Mouse (Mus musculus) heart, adult 18-20 months (tissue): ENCODE measurements at regions not wholly inside any gene's neighbourhood (a gene's known extent, or its start where the extent isn't known, plus 50 kb on each side); places are given as distances from the start of the nearest gene placed in this dataset.

ENCODE experiments used
- DNase-seq, 2 experiments: peaks; one replicate each; pipeline ENCODE4 v3.0.0; 2021 to 2022; ENCODE audit warnings: mixed read lengths in 1 of 2

- DNase-seq: no peak
These were observed 190.1 kb upstream of the Arid1b start for GRCm38 (mm10) chr17:4804013-4804412.

- DNase-seq: peak; percentile 41 to 66
These were observed 188.1 kb upstream of the Arid1b start for GRCm38 (mm10) chr17:4806051-4806450.

DNA sequence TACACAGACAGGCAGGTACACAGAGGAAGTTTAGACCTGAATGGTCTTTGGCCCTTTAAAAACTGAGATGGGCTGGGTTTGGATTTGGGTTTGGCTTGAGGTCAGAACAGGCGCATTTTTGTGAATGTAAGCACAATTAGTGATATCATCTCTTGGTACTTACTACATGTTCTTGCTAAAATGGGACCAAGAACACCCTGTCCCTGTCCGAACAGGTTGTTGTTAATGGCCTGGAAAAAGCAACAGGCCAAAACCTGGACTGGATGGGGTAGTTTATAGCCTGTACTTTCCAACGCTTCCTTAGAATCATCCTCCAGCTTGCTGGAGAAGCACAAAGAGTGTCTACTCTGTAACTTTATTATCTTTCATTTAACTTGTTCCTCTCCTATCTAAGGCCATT is 185.2 kb upstream of the Arid1b start:
- peak in 1 of 2 experiments; percentile 45 for DNase-seq

DNA sequence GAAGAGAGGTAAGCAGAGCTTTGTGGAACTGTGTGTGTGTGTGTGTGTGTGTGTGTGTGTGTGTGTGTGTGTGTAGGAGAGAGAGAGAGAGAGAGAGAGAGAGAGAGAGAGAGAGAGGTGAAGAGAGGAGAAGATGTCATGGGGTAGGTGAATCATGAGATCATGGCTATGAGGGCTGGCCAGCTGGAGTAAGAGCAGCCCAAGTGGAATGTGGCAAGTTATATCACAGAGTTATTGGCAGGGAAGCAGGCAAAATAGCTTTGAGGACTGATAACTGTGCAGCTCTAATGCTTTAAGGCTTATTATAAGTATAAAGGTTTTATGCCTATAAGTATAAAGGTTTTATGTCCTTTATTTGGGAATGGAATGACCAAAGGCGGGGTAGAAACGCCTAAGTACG is 180.9 kb upstream of the Arid1b start:
- peak in 1 of 2 experiments; percentile 29 for DNase-seq

GRCm38 (mm10) chr17:4813666-4814065 is 180.5 kb upstream of the Arid1b start:
- peak; percentile 37 to 51 for DNase-seq

- peak; percentile 8 to 9 for DNase-seq
These were observed 168.8 kb upstream of the Arid1b start for GRCm38 (mm10) chr17:4825221-4825895.

GRCm38 (mm10) chr17:4834065-4834464 is 160.1 kb upstream of the Arid1b start:
- peak; percentile 59 to 69 for DNase-seq

GRCm38 (mm10) chr17:4834571-4834970 is 159.6 kb upstream of the Arid1b start:
- DNase-seq: no peak

- no peak for DNase-seq
These were observed 158.9 kb upstream of the Arid1b start for GRCm38 (mm10) chr17:4835065-4835705.

DNA sequence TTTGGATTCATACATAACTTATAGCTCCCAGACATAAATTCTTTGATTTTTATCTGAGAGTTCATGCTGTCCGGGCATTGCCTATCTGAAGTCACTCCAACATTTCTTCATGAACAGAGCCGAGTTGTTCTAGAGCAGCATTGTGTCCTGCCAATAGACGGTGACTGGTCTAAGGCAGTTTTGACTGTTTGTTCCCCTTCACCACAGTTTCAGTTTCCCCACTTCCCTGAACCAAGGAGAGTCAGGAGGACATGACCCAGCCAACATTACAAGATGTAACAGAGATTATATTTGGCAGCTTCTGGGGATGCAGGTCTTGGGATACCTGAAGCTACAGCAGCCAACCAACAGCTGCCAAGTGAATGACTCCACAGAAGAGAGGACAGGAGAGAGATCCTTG is 154.0 kb upstream of the Arid1b start:
- no peak for DNase-seq

DNA sequence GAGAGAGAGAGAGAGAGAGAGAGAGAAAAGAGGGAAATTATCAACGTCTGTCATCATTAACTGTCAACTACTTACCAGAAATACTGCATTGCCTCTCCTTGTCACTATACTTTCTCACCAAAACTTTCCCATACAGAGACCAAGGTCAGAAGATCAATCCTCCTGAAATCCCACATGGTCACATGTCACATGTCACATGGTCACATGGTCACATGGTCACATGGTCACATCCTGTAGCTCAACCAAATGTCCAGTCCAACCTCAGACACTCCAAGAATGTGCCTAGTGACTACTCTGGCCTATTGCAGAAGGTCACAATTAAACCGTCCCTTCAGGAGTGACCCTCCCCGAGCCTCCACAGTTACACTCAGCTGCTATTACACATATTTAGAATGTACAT is 135.8 kb upstream of the Arid1b start:
- DNase-seq: no peak

DNA sequence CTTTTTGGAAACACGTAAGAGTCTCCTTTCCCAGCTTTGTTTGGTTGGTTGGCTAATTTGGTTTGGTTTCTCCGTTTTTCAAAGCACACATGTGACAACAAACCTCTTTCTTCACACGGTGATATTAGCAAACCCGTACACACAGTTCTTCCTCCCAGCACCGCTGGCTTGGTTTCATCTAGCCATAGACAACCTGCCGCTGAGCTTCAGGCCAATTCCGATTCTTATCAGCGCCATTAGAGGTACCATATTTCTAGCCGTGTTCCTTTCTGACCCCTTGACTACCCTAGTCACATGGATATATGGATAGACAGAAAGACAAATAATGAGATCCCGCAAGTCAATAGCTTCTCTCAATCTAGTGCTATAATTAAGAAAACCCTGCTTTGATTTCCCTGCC is 129.2 kb upstream of the Arid1b start:
- DNase-seq: no peak

GRCm38 (mm10) chr17:4865621-4866020 is 128.5 kb upstream of the Arid1b start:
- peak; percentile 22 to 28 for DNase-seq

DNA sequence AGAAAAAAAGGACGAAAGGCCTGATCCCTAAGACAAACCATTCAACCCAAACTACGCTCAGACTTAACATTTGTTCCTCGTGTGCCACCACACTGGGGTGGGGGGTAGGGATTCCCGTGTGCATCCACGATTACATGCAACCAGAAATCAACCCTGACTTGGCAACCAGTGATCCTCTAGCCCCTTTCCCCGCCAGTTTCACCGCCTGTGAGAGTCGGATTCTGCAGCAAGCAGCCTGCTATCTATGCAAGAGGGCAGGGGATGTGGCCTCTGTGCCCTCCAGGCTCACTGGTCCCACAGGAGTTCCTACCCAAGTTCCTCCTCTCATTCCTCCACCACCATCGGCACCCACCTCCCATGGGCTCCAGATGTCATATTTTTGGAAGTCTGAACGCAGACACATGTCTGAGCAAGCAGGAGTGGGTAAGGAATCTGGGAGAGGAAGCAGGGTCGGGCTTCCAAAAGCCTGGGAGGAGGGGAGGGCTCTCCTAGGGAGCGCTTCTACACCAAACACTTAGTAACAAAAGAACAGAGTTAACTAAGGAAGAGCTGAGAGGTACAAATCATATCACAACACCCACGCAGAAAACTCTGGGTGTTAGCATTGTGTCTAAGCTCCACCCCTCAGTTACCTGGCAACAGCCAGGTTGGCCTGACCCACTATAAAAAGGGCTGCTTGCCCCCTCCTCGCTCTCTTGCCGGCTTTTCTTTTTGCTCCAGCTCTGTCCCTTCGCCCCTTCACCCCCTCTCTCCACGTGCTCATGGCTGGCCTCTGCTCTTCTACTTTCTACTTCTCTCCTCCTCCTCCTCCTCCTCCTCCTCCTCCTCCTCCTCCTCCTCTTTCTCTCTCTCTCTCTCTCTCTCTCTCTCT is 127.9 kb upstream of the Arid1b start:
- peak in 1 of 2 experiments; percentile 7 for DNase-seq

DNA sequence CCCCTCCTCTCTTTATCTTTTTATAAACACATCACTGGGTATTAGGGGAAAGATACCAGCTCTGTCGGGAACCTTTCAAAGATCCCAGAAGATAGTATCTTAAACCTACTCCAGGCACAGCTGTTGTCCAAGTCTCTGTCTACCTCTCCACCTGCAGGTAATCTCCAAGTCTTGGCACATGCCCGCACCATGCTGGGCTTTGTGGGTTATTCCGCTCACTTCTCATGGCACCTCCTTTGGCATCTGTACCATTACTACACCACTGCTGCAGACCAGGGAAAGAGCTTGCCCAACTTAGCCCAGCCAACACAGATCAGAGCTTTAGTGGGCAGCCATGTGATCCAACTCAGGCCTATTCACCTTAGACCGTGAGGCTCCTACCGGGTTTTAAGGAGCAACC is 127.0 kb upstream of the Arid1b start:
- no peak for DNase-seq

DNA sequence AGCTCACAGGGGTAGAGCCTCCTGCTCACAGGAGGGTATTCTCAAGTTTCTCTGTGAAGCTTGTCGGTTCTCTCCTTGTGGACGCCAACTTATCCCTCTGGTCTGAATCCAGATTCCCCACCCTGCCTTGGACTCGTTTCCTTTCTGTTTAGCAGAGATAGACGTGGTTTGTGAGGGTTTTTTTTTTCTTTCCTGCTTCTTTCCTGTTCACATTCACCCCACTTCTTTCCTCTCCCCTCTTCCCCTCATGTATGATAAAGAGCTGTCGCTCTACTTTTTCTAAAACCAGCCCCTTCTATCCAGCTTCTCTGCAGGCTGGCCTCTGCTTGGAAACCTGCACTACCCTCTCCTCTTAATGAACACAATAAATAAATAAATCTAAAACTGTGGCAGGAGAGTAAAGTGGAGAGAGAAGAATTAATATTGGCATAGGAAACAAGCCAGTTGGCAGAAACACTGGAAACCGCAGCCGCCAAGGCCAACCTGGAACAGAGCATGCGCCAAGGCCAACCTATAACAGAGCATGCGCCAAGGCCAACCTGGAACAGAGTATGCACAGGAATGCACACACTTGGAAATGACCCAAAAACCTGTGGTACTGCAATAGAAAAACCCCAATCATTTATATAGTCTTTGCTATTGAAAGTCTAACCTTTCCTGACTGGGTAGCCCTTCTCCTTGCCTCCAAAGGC is 126.2 kb upstream of the Arid1b start:
- peak; percentile 72 to 74 for DNase-seq

DNA sequence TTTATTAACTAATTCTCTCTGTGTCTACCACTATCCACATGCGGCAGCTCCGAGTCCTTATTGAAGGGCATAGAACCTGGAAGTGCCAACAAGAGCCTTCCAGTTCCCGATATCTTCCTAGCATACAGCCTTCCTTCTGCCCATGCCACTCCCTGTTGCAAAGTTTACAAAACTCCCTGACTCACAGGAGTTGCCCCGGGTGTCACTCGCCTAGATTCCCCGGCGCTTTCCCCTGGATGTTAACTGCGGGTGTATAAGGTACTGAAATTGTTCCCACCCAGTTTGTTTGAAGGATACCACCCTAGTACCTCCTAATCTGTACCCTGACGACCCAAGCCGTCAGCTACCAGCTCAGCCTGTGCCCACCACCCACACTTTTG is 125.7 kb upstream of the Arid1b start:
- DNase-seq: peak in 1 of 2 experiments; percentile 20

GRCm38 (mm10) chr17:4868861-4869260 is 125.3 kb upstream of the Arid1b start:
- DNase-seq: no peak

DNA sequence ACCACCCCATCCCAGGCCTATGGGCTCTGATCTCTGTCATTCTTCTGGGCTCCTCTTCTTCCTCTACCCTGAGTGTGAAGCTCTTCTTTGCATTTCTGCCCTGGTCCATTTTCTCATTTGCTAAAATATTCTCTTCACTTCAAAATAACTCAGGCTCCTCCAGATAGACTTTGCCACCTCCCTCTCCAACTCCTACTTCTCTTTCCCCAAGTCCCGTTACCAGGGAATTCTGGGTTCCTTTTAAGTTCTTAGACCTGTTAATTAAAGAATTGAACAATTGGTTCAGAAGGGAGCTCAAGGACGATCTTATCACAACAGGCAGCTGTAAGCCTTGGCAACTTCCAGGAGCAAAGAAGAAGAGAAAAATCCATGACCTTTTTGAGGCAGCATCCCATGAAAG is 122.9 kb upstream of the Arid1b start:
- no peak for DNase-seq

GRCm38 (mm10) chr17:4874459-4874858 is 119.7 kb upstream of the Arid1b start:
- DNase-seq: no peak

DNA sequence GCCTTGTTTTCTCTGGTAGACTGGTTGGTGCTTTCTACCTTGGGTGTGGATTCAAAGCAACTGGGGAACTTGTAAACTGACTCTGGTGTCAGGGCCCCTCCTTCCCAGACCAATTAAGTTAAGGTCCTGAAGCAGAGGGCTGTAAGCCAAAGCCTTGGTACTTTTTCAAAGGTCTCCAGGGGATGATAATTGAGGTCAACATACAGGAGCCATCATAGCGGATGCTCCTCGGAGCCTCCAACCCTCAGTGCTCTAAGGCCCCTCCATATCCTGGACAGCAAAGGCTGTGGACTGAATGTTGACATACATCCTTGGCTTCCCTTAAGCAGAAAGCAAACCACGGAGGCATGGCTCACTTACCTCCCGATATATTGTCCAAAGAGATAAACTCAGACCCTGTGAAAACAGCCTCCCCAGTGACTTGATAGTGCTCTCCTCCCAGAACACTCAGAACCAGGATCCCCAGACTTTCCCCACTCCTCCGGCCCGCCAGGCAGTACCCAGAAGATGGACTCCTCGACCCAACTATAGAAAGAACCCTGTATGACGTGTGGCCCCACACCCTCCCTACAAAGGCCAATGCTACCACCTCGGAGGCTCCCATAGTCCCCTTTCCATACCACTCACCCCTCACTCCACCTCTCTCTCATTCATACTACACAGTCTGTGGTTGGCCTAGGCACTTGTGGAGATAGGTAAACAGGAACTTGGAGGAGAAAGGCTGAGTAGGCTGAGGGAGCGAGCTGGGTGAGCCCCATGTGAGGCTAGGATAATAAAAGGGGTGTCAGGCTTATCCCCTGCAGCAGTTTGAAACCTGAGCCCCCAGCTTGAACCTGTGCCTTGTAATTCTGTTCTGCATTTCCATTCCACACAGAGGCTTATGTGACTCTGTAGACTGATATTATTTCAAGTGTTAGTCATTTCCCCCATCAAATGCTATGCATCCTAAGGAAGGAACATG is 118.8 kb upstream of the Arid1b start:
- no peak for DNase-seq
